Mouse (Mus musculus) stomach, postnatal 0 days (tissue): ENCODE results near the gene Mtap.

Source experiments
- CTCF ChIP-seq: IDR thresholded peaks from 2 replicates; pipeline ENCODE4 v1.5.1; 2016; ENCODE audit warnings: antibody characterized with exemption, low read depth, mild to moderate bottlenecking, moderate library complexity
- EP300 ChIP-seq: optimal IDR thresholded peaks from 2 replicates; pipeline ENCODE3; 2016; ENCODE audit warnings: antibody characterized with exemption

DNA sequence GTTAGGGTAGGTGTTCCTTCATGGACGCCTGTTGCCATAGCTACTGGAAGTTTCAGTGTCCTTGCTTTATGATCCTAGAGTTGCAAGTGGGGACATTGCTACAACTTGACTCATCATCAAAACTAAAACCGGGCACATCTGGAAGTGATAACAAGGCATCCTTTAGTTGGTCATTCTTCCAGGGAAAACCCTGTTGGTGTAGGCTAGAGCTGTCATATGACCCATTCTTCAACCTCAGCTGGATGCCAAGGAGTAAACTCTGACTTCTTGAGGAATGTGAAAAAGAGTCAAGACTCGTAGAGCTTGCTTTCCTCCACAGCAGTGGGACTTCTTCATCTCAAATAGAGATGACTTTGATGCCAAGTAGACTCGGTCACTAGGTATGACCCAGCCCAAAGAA, 32.8 kb downstream of the Mtap start:
- TF ChIP-seq CTCF = no peak
- TF ChIP-seq EP300 = no peak
